Mouse (Mus musculus) embryo, embryonic 11.5 days (tissue): ENCODE results near the gene Slc26a6.

ENCODE experiments used
- DNase-seq: peaks from one replicate; pipeline ENCODE4 v3.0.0-alpha.2; 2012; ENCODE audit warnings: low read depth, low spot score

Gene Slc26a6

GRCm38 (mm10) chr9:108852976-108853375 is at the start of gene Slc26a6:
Slc26a6 (plus strand) TSS chr9:108853283.
- no peak for DNase-seq

- DNase-seq, result no peak
These were observed 47.3 kb upstream of the Slc26a6 start for GRCm38 (mm10) chr9:108805768-108806167.

- DNase-seq, result no peak
These were observed 46.7 kb upstream of the Slc26a6 start for GRCm38 (mm10) chr9:108806379-108806778.

- DNase-seq, result no peak
These were observed 46.3 kb upstream of the Slc26a6 start for GRCm38 (mm10) chr9:108806831-108807230.

- DNase-seq, result no peak
These were observed 45.4 kb upstream of the Slc26a6 start for GRCm38 (mm10) chr9:108807674-108808073.

- peak; percentile 91 for DNase-seq
These were observed 44.9 kb upstream of the Slc26a6 start, which contains the start of gene Nckipsd for GRCm38 (mm10) chr9:108808163-108808665. Nckipsd (plus strand) TSS chr9:108808368.

GRCm38 (mm10) chr9:108809188-108809587 is 43.9 kb upstream of the Slc26a6 start:
- no peak for DNase-seq

- no peak for DNase-seq
These were observed 43.4 kb upstream of the Slc26a6 start for GRCm38 (mm10) chr9:108809723-108810122.

- no peak for DNase-seq
These were observed 42.6 kb upstream of the Slc26a6 start for GRCm38 (mm10) chr9:108810516-108810915.

GRCm38 (mm10) chr9:108815557-108815956 is 37.5 kb upstream of the Slc26a6 start:
- no peak for DNase-seq

GRCm38 (mm10) chr9:108819495-108819894 is 33.6 kb upstream of the Slc26a6 start:
- DNase-seq, result no peak

GRCm38 (mm10) chr9:108820077-108820476 is 33.0 kb upstream of the Slc26a6 start:
- no peak for DNase-seq

- no peak for DNase-seq
These were observed 28.9 kb upstream of the Slc26a6 start for GRCm38 (mm10) chr9:108824144-108824685.

GRCm38 (mm10) chr9:108824755-108825413 is 28.2 kb upstream of the Slc26a6 start:
- DNase-seq, result peak; percentile 40

- peak; percentile 74 for DNase-seq
These were observed 27.0 kb upstream of the Slc26a6 start, which contains the start of gene Celsr3 for GRCm38 (mm10) chr9:108825820-108826699. Celsr3 (plus strand) TSS chr9:108826320.

- peak; percentile 46 for DNase-seq
These were observed 26.3 kb upstream of the Slc26a6 start for GRCm38 (mm10) chr9:108826700-108827340.

- DNase-seq, result no peak
These were observed 25.6 kb upstream of the Slc26a6 start for GRCm38 (mm10) chr9:108827454-108827853.

GRCm38 (mm10) chr9:108827906-108828305 is 25.2 kb upstream of the Slc26a6 start:
- DNase-seq, result no peak

GRCm38 (mm10) chr9:108831637-108832036 is 21.4 kb upstream of the Slc26a6 start:
- no peak for DNase-seq

GRCm38 (mm10) chr9:108832390-108833108 is 20.5 kb upstream of the Slc26a6 start:
- peak; percentile 89 for DNase-seq

- DNase-seq, result no peak
These were observed 10.1 kb upstream of the Slc26a6 start for GRCm38 (mm10) chr9:108842989-108843388.
